In genomic region chr9:74954387-74954786, GRCm38 (mm10) we compare ENCODE assay signal across 9 mouse cellular contexts. TPM values are rescaled to one million over a fixed set of nuclear protein-coding genes. Genes with fewer than 3 reads are reported as not detected.
DNase-seq lines count a peak whose midpoint lies in the region; ATAC-seq and TF ChIP-seq lines count a peak whose summit lies in the region.
"Had no signal": no experiment of that assay in that cellular context is flagged by ENCODE, and none has a peak within 500 bp of the region (broad histone marks: within the 10 kb centered on the region; RNA-seq: fewer than 3 reads in every experiment).

No protein-coding gene starts in this region.

- H3K36me3 ChIP-seq in heart, embryonic 13.5 days, result peaks cover 16% of the 10 kb centered on the region
- H3K36me3 ChIP-seq in liver, adult 2 months (ENCODE audit: control insufficient read depth, insufficient read depth, low read length), result peaks cover 32% of the 10 kb centered on the region
- peaks cover 7% of the 10 kb centered on the region; the same call in 1 of the 2 replicates for H3K36me3 ChIP-seq in embryonic facial prominence, embryonic 15.5 days
- peaks cover under 1% of the 10 kb centered on the region; the same call in 1 of the 2 replicates for H3K36me3 ChIP-seq in liver, postnatal 0 days (replicated peaks; ENCODE audit: insufficient read depth, low read length)

- ATAC-seq in heart, embryonic 13.5 days (ENCODE audit: extremely low read depth, insufficient number of reproducible peaks, low FRiP score, low TSS enrichment), result no peak
- ATAC-seq in embryonic facial prominence, embryonic 15.5 days (ENCODE audit: insufficient number of reproducible peaks, low FRiP score, low TSS enrichment, low read depth), result no peak
- ATAC-seq in liver, postnatal 0 days, result no peak

- no peak for TF ChIP-seq CTCF in liver, adult 2 months (IDR thresholded peaks at IDR 0.05; ENCODE audit: low read depth, low read length)
- TF ChIP-seq CTCF in liver, postnatal 0 days (IDR thresholded peaks at IDR 0.05; ENCODE audit: low read depth), result no peak

- H3K27ac ChIP-seq in heart, embryonic 13.5 days (replicated peaks), result no peak overlapping the region
- H3K27ac ChIP-seq in liver, adult 2 months (replicated peaks; ENCODE audit: insufficient read depth, low read depth, low read length), result peak overlapping the region; percentile 87
- H3K27ac ChIP-seq in embryonic facial prominence, embryonic 15.5 days (replicated peaks), result no peak overlapping the region
- H3K27ac ChIP-seq in liver, postnatal 0 days (ENCODE audit: low read depth), result peak overlapping the region; percentile 29; the same call in 1 of the 2 replicates

- no peaks in the 10 kb centered on the region for H3K27me3 ChIP-seq in heart, embryonic 13.5 days (replicated peaks)
- H3K27me3 ChIP-seq in liver, adult 2 months (ENCODE audit: control insufficient read depth, insufficient read depth, low read length), result no peaks in the 10 kb centered on the region
- H3K27me3 ChIP-seq in embryonic facial prominence, embryonic 15.5 days, result no peaks in the 10 kb centered on the region
- no peaks in the 10 kb centered on the region for H3K27me3 ChIP-seq in liver, postnatal 0 days (ENCODE audit: insufficient read depth, low read length)

- peaks cover 23% of the 10 kb centered on the region for H3K4me1 ChIP-seq in heart, embryonic 13.5 days
- H3K4me1 ChIP-seq in liver, adult 2 months (ENCODE audit: control insufficient read depth, insufficient read depth, low read length), result peaks cover 11% of the 10 kb centered on the region
- peaks cover 15% of the 10 kb centered on the region for H3K4me1 ChIP-seq in embryonic facial prominence, embryonic 15.5 days
- H3K4me1 ChIP-seq in liver, postnatal 0 days (ENCODE audit: insufficient read depth), result peaks cover 17% of the 10 kb centered on the region

- H3K79me2 ChIP-seq in liver, adult 2 months (ENCODE audit: control insufficient read depth, insufficient read depth, low read length), result peaks cover 9% of the 10 kb centered on the region; the same call in 1 of the 2 replicates

- peak overlapping the region; percentile 94; the same call in 1 of the 2 replicates for H3K9ac ChIP-seq in heart, embryonic 13.5 days
- peak overlapping the region; percentile 93 for H3K9ac ChIP-seq in liver, adult 2 months (ENCODE audit: low read depth, low read length)
- no peak overlapping the region for H3K9ac ChIP-seq in embryonic facial prominence, embryonic 15.5 days
- H3K9ac ChIP-seq in liver, postnatal 0 days (replicated peaks), result peak overlapping the region; percentile 16; the same call in 1 of the 2 replicates

- no peak for DNase-seq in heart, postnatal 4 days
- DNase-seq in liver, adult 2 months (ENCODE audit: extremely low read depth, low read depth, low spot score), result no peak
- no peak for DNase-seq in liver
- no peak for DNase-seq in liver, postnatal 0 days
- DNase-seq in spleen, adult 18-20 months, result no peak
- no peak for DNase-seq in gastrocnemius, postnatal 36 days
- DNase-seq: gastrocnemius, postnatal 10 days had no signal

- peak overlapping the region; percentile 91 for H3K4me2 ChIP-seq in heart, embryonic 13.5 days
- 0 out of 2 replicates have a peak overlapping the region, but pooled peaks have one; percentile 88 for H3K4me2 ChIP-seq in embryonic facial prominence, embryonic 15.5 days (replicated peaks)
- H3K4me2 ChIP-seq in liver, postnatal 0 days (ENCODE audit: low read depth, low read length), result peak overlapping the region; percentile 90

- TF ChIP-seq POLR2A in liver, adult 2 months (IDR thresholded peaks at IDR 0.05; ENCODE audit: extremely low read depth, insufficient read depth, low read length), result no peak

- WGBS in heart, embryonic 13.5 days, result 83% methylated on average over 2 of the region's 2 CpGs
- WGBS in liver, adult 2 months, result 21% methylated on average over 2 of the region's 2 CpGs
- 58% methylated on average over 2 of the region's 2 CpGs for WGBS in embryonic facial prominence, embryonic 15.5 days
- WGBS in liver, postnatal 0 days (ENCODE audit: insufficient replicate concordance), result 79% methylated on average over 2 of the region's 2 CpGs

- H3K4me3 ChIP-seq in heart, embryonic 13.5 days, result peak overlapping the region; percentile 93; the same call in 1 of the 2 replicates
- peak overlapping the region; percentile 77 for H3K4me3 ChIP-seq in liver, adult 2 months (ENCODE audit: insufficient read depth, low read depth, low read length)
- H3K4me3 ChIP-seq in embryonic facial prominence, embryonic 15.5 days (replicated peaks), result 0 out of 2 replicates have a peak overlapping the region, but pooled peaks have one; percentile 98
- peak overlapping the region; percentile 81; the same call in 1 of the 2 replicates for H3K4me3 ChIP-seq in liver, postnatal 0 days (ENCODE audit: low read depth, low read length)

- intact Hi-C loops in gastrocnemius, postnatal 36 days (cut with DNase I), result loop anchor here (5.0 kb wide), 2 partner anchors 42 to 48 kb away; no protein-coding TSS in a partner anchor

- TF ChIP-seq EP300 in liver, postnatal 0 days (IDR thresholded peaks at IDR 0.05; ENCODE audit: low read depth), result no peak

- no peaks in the 10 kb centered on the region for H3K9me3 ChIP-seq in heart, embryonic 13.5 days
- H3K9me3 ChIP-seq in embryonic facial prominence, embryonic 15.5 days (replicated peaks), result no peaks in the 10 kb centered on the region
- H3K9me3 ChIP-seq in liver, postnatal 0 days (ENCODE audit: low read length), result no peaks in the 10 kb centered on the region

RNA-seq across cellular contexts. Expression of gene Fam214a, which starts 1.7 kb away (rescaled TPM):
- polyA plus RNA-seq in heart, embryonic 13.5 days (2015; fragmentation: Nextera tagmentation; extraction: Ambion mirVana), result 9.7 and 10.5 TPM in 2 replicates
- 10 to 100 TPM; 13.3 to 15.9 TPM for total RNA-seq in heart, postnatal 4 days (2021)
- 67.5 and 116 TPM in 2 replicates for total RNA-seq in liver, adult 2 months (2014; rRNA removed)
- 14.5 and 23.1 TPM in 2 replicates for polyA plus RNA-seq in liver, adult 2 months (2012; rRNA removed)
- 16.1 and 16.5 TPM in 2 replicates for polyA plus RNA-seq in embryonic facial prominence, embryonic 15.5 days (2015; fragmentation: Nextera tagmentation; extraction: Ambion mirVana)
- polyA plus RNA-seq in liver, postnatal 0 days (2015; fragmentation: Nextera tagmentation; extraction: Ambion mirVana), result 4.8 and 6.4 TPM in 2 replicates
- 10 to 100 TPM; 20.3 to 30.3 TPM for total RNA-seq in gastrocnemius, postnatal 36 days (2021)

Comparison
In these comparisons a context has a peak if more than half of its experiments do, and no peak if none do; other contexts are left out.
1. H3K27ac ChIP-seq: peak in liver, adult 2 months (single experiment) and liver, postnatal 0 days (single experiment); none in heart, embryonic 13.5 days (single experiment) and embryonic facial prominence, embryonic 15.5 days (single experiment).
2. Peak in every context shown above with its lines, with median percentiles within 50 percentile points of each other: H3K4me2 ChIP-seq and H3K4me3 ChIP-seq.